Mouse (Mus musculus): Measurements from ENCODE around the gene Oaf.

- TF ChIP-seq CTCF (conservative IDR thresholded peaks at IDR 0.05 in 1 of 2, IDR thresholded peaks at IDR 0.05 in 1 of 2; ENCODE audit: low read depth in 2 of 2, low read length in 2 of 2) (peak in 1 of 2 experiments; percentile 26; a peak in 2 of 4 replicates), ELF1 (IDR thresholded peaks at IDR 0.05; ENCODE audit: low read depth, low read length) (no peak), POLR2A (IDR thresholded peaks at IDR 0.05; ENCODE audit: low read depth, low read length) (no peak), ZNF384 (IDR thresholded peaks at IDR 0.05; ENCODE audit: low read depth, low read length) (no peak), EP300 (IDR thresholded peaks at IDR 0.05; ENCODE audit: low read length) (no peak), RCOR1 (conservative IDR thresholded peaks at IDR 0.05; ENCODE audit: low read depth, low read length) (no peak), TBP (conservative IDR thresholded peaks at IDR 0.05; ENCODE audit: low read depth, low read length) (no peak)
These were observed 34.2 kb downstream of the Oaf start for GRCm38 (mm10) chr9:43205343-43206021.

Data from CH12.LX (cell line).